Mouse (Mus musculus): ENCODE data around the gene Hspa4.

GRCm38 (mm10) chr11:53318041-53318440 lies 17.8 kb upstream of the Hspa4 start:
- no peak for TF ChIP-seq POLR2A (IDR thresholded peaks at IDR 0.05; ENCODE audit: borderline replicate concordance, low read depth, low read length)
- TF ChIP-seq CTCF (IDR thresholded peaks at IDR 0.05; ENCODE audit: low read depth, low read length) = no peak
